Mouse (Mus musculus) embryonic facial prominence, embryonic 10.5 days (tissue): ENCODE results near the gene Gm12184. TPM values are rescaled to one million over a fixed set of nuclear protein-coding genes. Genes with fewer than 3 reads are reported as not detected.
"Not testable (repeated sequence)": the region's sequence is repeated elsewhere in the genome, so short reads cannot be mapped to it uniquely, and the experiment has no call there.

Experiments used
- DNase-seq: peaks from one replicate; pipeline ENCODE4 v3.0.0-alpha.2; 2017; ENCODE audit warnings: low spot score
- H3K27ac ChIP-seq: fragments of 300-500 bp; sonication (generic); replicated peaks from 2 replicates; pipeline ENCODE4 v1.5.1; 2016; ENCODE audit warnings: mild to moderate bottlenecking
- H3K27me3 ChIP-seq: fragments of 300-500 bp; sonication (generic); replicated peaks from 2 replicates; pipeline ENCODE4 v1.6.1; 2016; ENCODE audit warnings: low read depth, mild to moderate bottlenecking; ENCODE audit not compliant: poor library complexity, severe bottlenecking
- H3K36me3 ChIP-seq: fragments of 300-500 bp; sonication (generic); replicated peaks from 2 replicates; pipeline ENCODE4 v1.6.1; 2016; ENCODE audit warnings: mild to moderate bottlenecking, moderate library complexity
- H3K4me1 ChIP-seq: fragments of 300-500 bp; sonication (generic); 2 replicates; pipeline ENCODE4 v1.6.1; 2016
- H3K4me3 ChIP-seq: fragments of 300-500 bp; sonication (generic); 2 replicates; pipeline ENCODE4 v1.5.1; 2016; ENCODE audit warnings: mild to moderate bottlenecking, moderate library complexity
- H3K9me3 ChIP-seq: fragments of 300-500 bp; sonication (generic); 2 replicates; pipeline ENCODE4 v1.6.1; 2016; ENCODE audit warnings: mild to moderate bottlenecking
- WGBS: fragments of 180-500 bp; shearing (Covaris S2); methylation state at CpG from one replicate; pipeline ENCODE4 v1.1.7; 2016; 5-methylcytosine and 5-hydroxymethylcytosine counted together
- polyA plus RNA-seq: library from polyadenylated mRNA; unstranded; fragments of >200 nt; fragmentation: Nextera tagmentation; extraction: Ambion mirVana; gene quantifications from 2 replicates; pipeline ENCODE4 v1.2.1, GENCODE M21; 2016

Gm12184 gene
- polyA plus RNA-seq, 1 experiment from 2014 or later: 3.0 TPM

GRCm38 (mm10) chr11:48801831-48802772 lies 24.4 kb downstream of the Gm12184 start:
- 0 out of 2 replicates have a peak overlapping the region, but pooled peaks have one; percentile 96 for H3K27ac ChIP-seq
- DNase-seq: no peak
- peaks cover 35% of the 10 kb centered on the region for H3K4me1 ChIP-seq
- no peaks in the 10 kb centered on the region for H3K27me3 ChIP-seq
- peaks cover 62% of the 10 kb centered on the region for H3K36me3 ChIP-seq
- H3K4me3 ChIP-seq: peak overlapping the region; percentile 90
- WGBS: 81% methylated on average over 17 of the region's 17 CpGs
- H3K9me3 ChIP-seq: no peaks in the 10 kb centered on the region

GRCm38 (mm10) chr11:48799921-48800701 lies 26.3 kb downstream of the Gm12184 start, which contains the start of gene Rack1:
Gene Rack1, plus strand, starts transcription at chr11:48800332.
- Histone ChIP-seq H3K36me3 (peaks cover 42% of the 10 kb centered on the region), H3K27ac (peak within 1 kb of the TSS; percentile 96), H3K9me3 (no peaks in the 10 kb centered on the region), H3K4me1 (peaks cover 35% of the 10 kb centered on the region), H3K4me3 (peak within 1 kb of the TSS; percentile 90), H3K27me3 (no peaks in the 10 kb centered on the region)
- WGBS: under 1% methylated on average over 47 of the region's 47 CpGs
- peak; percentile 91 for DNase-seq

GRCm38 (mm10) chr11:48798984-48799920 lies 27.2 kb downstream of the Gm12184 start:
- Histone ChIP-seq H3K9me3 (no peaks in the 10 kb centered on the region), H3K27ac (peak overlapping the region; percentile 96), H3K27me3 (no peaks in the 10 kb centered on the region), H3K4me1 (peaks cover 35% of the 10 kb centered on the region), H3K36me3 (peaks cover 33% of the 10 kb centered on the region), H3K4me3 (peak overlapping the region; percentile 90)
- no peak for DNase-seq
- WGBS: 10% methylated on average over 18 of the region's 18 CpGs

GRCm38 (mm10) chr11:48798308-48798707 lies 28.1 kb downstream of the Gm12184 start:
- Histone ChIP-seq H3K4me1 (peaks cover 35% of the 10 kb centered on the region), H3K27ac (no peak overlapping the region), H3K27me3 (no peaks in the 10 kb centered on the region), H3K36me3 (peaks cover 24% of the 10 kb centered on the region), H3K4me3 (peak overlapping the region; percentile 90; the same call in 1 of the 2 replicates), H3K9me3 (no peaks in the 10 kb centered on the region)
- no peak for DNase-seq
- WGBS: 88% methylated on average over 7 of the region's 7 CpGs

GRCm38 (mm10) chr11:48797287-48797686 lies 29.2 kb downstream of the Gm12184 start:
- Histone ChIP-seq H3K27ac (no peak overlapping the region), H3K4me1 (peaks cover 24% of the 10 kb centered on the region), H3K27me3 (no peaks in the 10 kb centered on the region), H3K9me3 (no peaks in the 10 kb centered on the region), H3K4me3 (no peak overlapping the region), H3K36me3 (peaks cover 13% of the 10 kb centered on the region)
- no peak for DNase-seq
- WGBS: 92% methylated on average over 5 of the region's 5 CpGs

GRCm38 (mm10) chr11:48796290-48796689 lies 30.2 kb downstream of the Gm12184 start:
- no peaks in the 10 kb centered on the region for H3K27me3 ChIP-seq
- no peak for DNase-seq
- no peaks in the 10 kb centered on the region for H3K9me3 ChIP-seq
- no peak overlapping the region for H3K27ac ChIP-seq
- peaks cover 15% of the 10 kb centered on the region for H3K4me1 ChIP-seq
- H3K4me3 ChIP-seq: no peak overlapping the region
- WGBS: 79% methylated on average over 4 of the region's 4 CpGs
- H3K36me3 ChIP-seq: peaks cover 3% of the 10 kb centered on the region

- peaks cover 15% of the 10 kb centered on the region for H3K4me1 ChIP-seq
- no peak for DNase-seq
- no peaks in the 10 kb centered on the region for H3K27me3 ChIP-seq
- no peaks in the 10 kb centered on the region for H3K9me3 ChIP-seq
- no peaks in the 10 kb centered on the region for H3K36me3 ChIP-seq
- 87% methylated on average over 7 of the region's 7 CpGs for WGBS
- no peak overlapping the region for H3K4me3 ChIP-seq
- no peak overlapping the region for H3K27ac ChIP-seq
These were observed 31.2 kb downstream of the Gm12184 start for GRCm38 (mm10) chr11:48795221-48795620.

- Histone ChIP-seq H3K36me3 (no peaks in the 10 kb centered on the region), H3K27me3 (no peaks in the 10 kb centered on the region), H3K27ac (no peak overlapping the region), H3K4me1 (peaks cover 8% of the 10 kb centered on the region), H3K4me3 (no peak overlapping the region), H3K9me3 (no peaks in the 10 kb centered on the region)
- 94% methylated on average over 3 of the region's 3 CpGs for WGBS
- no peak for DNase-seq
These were observed 33.3 kb downstream of the Gm12184 start for GRCm38 (mm10) chr11:48793184-48793583.

GRCm38 (mm10) chr11:48791894-48792293 lies 34.6 kb downstream of the Gm12184 start:
- not testable (repeated sequence) for DNase-seq, H3K4me3 ChIP-seq, H3K27me3 ChIP-seq, H3K9me3 ChIP-seq, H3K36me3 ChIP-seq, H3K27ac ChIP-seq, H3K4me1 ChIP-seq
- 87% methylated on average over 9 of the region's 9 CpGs for WGBS

GRCm38 (mm10) chr11:48790946-48791345 lies 35.5 kb downstream of the Gm12184 start:
- H3K4me1 ChIP-seq: peaks cover 9% of the 10 kb centered on the region; the same call in 1 of the 2 replicates
- no peaks in the 10 kb centered on the region for H3K9me3 ChIP-seq
- no peaks in the 10 kb centered on the region for H3K27me3 ChIP-seq
- WGBS: 57% methylated on average over 8 of the region's 8 CpGs
- H3K27ac ChIP-seq: no peak overlapping the region
- no peaks in the 10 kb centered on the region for H3K36me3 ChIP-seq
- no peak for DNase-seq
- no peak overlapping the region for H3K4me3 ChIP-seq

GRCm38 (mm10) chr11:48789973-48790823 lies 36.3 kb downstream of the Gm12184 start:
- DNase-seq: peak; percentile 81
- WGBS: 16% methylated on average over 20 of the region's 20 CpGs
- H3K9me3 ChIP-seq: 0 out of 2 replicates have a peak, but pooled peaks cover 4% of the 10 kb centered on the region
- peak overlapping the region; percentile 43 for H3K4me3 ChIP-seq
- no peak overlapping the region for H3K27ac ChIP-seq
- H3K36me3 ChIP-seq: no peaks in the 10 kb centered on the region
- no peaks in the 10 kb centered on the region for H3K27me3 ChIP-seq
- peaks cover 9% of the 10 kb centered on the region; the same call in 1 of the 2 replicates for H3K4me1 ChIP-seq
